Mouse (Mus musculus): ENCODE results near the gene Iqcg.

The Iqcg gene

DNA sequence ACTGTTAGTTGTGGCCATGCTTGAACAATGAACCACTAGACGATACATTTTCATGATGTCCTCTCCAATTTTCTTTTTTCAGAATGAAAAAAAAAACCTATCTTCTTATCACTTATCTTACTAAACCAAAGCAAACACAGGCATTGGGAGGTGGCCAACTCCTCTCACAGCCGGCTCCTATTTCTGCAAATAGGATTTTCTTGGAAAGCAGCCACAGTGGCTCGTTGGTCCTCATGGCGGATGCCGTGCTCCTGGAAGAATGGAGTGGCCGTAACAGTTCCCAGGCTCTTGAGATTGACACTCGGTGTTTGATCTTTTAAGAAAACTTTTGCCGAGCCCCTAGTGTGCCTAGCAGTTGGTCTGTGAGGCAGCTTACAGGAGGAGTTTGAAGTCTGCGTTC is 50.8 kb downstream of the Iqcg start:
- in situ Hi-C loops (cut with MboI; ENCODE audit: unreplicated experiment in 2 of 2): no loop called here

DNA sequence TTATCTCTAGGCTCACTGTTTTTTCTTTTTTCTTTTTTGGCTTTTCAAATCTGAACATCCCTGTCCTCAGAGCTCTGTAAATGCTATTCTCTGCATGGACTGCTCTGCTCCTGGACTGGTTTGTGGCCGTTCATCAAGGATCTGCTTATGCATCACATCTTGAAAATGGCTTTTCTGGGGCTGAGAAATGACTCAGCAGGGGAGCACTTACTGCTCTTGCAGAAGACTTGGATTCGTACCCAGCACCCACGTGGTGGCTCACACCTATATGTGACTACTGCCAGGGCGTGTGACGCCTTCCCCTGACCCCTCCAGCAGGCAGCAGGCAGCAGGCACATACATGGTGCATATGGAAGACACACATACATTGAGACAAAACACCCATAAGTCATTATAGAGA is 63.9 kb downstream of the Iqcg start:
- in situ Hi-C loops (cut with MboI; ENCODE audit: unreplicated experiment in 2 of 2): no loop called here

DNA sequence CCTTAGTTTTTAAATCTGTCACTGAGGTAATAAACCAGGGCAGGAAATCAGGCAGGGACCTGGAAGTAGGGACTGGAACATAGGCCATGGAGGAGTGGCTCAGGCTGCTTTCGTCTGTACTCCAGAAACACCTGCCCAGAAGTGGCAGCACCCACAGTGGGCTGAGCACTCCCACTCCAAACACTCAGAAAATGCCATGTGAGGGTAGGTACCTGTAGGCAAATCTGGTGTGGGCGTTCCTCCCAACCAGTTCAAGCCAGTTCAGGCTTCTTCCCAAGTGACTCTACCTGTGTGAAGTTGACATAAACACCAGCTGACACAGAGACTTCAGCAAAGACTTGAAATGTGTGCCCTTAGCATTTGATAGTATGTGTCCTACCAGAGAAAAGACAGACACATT is 71.4 kb downstream of the Iqcg start:
- in situ Hi-C loops (cut with MboI; ENCODE audit: unreplicated experiment in 2 of 2): no loop called here

DNA sequence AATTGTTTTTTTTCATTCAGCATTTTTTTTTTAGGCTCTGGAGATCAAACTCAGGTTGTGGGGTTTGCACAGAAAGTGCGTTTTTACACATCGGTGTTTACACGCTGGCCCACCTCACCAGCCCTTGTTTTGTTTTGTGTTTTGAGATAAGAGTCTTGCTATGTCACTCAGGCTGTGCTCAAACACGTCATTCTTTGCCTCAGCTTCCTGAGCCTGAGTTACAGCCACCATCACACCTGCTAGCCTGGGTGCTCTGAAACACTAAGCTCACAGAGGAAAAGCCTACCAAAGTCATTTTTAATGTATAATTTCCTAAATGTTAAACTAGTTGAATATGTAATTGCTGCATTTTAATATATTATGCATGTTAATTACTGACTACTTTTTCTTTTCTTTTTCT is 74.6 kb downstream of the Iqcg start:
- in situ Hi-C loops (cut with MboI; ENCODE audit: unreplicated experiment in 2 of 2): no loop called here

DNA sequence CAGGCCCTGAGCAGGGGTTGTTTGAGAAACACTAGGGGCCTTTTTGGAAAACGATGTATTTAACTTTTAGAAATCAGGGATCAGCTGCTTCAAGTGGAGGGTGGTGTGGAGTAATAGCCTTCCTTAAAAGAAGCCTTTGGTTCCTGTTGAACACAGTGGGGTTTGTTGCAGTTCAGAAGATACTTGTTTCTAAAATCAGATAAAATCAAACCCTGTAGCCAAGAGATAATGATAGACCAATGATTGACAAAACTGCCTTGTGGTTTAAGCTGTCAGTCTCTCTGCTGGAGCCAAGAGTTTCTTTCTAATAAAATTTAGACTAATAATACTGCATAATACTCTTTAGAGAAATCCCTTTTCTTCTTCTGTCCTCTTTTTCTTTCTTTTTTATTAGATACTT is 75.8 kb downstream of the Iqcg start:
- in situ Hi-C loops (cut with MboI; ENCODE audit: unreplicated experiment in 2 of 2): no loop called here

DNA sequence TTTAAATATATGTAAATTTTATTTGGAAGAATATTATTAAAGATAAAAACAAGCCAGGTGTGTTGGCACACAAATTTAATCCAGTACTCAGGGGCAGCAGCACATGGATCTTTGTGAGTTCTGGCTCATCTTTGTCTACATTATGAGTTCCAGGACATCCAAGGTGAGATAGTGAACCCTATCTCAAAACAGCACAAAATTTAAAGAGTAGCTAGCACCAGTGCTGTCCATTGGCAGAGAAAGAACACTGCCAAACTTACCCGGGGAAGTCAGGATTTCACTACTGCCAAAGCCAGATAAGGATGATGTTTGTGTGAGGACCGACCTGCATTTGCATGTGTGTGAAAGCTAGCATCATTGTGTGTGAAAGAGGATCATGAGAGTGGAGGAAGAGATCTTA is 83.0 kb downstream of the Iqcg start:
- in situ Hi-C loops (cut with MboI; ENCODE audit: unreplicated experiment in 2 of 2): no loop called here

DNA sequence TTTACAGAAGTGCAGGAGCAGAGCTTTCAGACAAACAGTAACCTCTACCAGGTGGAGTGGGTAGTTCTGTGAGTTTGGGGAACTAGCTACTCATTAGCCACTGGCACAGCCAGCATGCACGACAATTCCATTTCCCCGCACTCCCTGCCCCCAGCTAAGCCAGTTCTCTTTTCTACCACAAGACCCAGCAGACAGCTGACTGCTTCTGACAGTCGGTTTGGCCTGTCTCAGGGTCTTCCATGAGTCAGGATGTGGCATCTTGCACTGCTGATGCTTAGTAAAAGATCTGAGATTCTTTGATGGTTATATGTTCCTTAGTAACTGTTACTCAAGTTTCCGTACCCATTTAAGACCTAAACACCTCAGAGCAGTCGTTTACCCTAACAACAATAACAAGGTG is 83.5 kb downstream of the Iqcg start:
- in situ Hi-C loops (cut with MboI; ENCODE audit: unreplicated experiment in 2 of 2): no loop called here
